21 mouse cellular contexts compared by ENCODE assay signal in the genomic region with DNA sequence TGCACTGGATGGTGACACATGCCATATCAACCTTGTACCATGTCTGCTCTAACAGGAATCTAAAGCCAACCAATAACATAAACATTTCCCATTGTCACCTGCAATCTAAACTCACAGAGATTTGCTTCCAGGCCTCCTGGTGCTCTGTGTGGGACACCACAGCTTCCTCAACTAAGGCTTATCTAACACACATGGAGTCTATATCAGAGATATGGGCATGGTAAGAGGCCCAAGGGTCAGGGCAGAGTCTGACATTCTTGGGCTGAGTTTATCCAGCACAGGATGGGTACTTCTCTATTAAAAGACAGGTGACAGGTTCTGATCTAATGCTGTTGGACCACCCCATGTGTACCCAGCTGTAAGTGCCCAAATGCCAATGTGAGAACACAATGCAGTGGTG. TPM values are rescaled to one million over a fixed set of nuclear protein-coding genes. Genes with fewer than 3 reads are reported as not detected.
DNase-seq lines count a peak whose midpoint lies in the region; ATAC-seq and TF ChIP-seq lines count a peak whose summit lies in the region.
"Had no signal": no experiment of that assay in that cellular context is flagged by ENCODE, and none has a peak within 500 bp of the region (broad histone marks: within the 10 kb centered on the region; RNA-seq: fewer than 3 reads in every experiment).

No protein-coding gene starts in this region.

- no peak overlapping the region for H3K9ac ChIP-seq in intestine, embryonic 15.5 days
- H3K9ac ChIP-seq in intestine, embryonic 16.5 days (ENCODE audit: low read depth, low read length): no peak overlapping the region
- no peak overlapping the region for H3K9ac ChIP-seq in intestine, postnatal 0 days (ENCODE audit: low read depth, low read length)
- H3K9ac ChIP-seq in liver, embryonic 11.5 days (ENCODE audit: low read depth, low read length): no peak overlapping the region
- H3K9ac ChIP-seq in hindbrain, embryonic 14.5 days: no peak overlapping the region

- no peaks in the 10 kb centered on the region for H3K27me3 ChIP-seq in intestine, embryonic 15.5 days (replicated peaks)
- H3K27me3 ChIP-seq in intestine, embryonic 16.5 days (replicated peaks; ENCODE audit: control insufficient read depth, insufficient read depth, low read length): no peaks in the 10 kb centered on the region
- H3K27me3 ChIP-seq in intestine, postnatal 0 days (replicated peaks; ENCODE audit: control insufficient read depth, insufficient read depth, low read length): no peaks in the 10 kb centered on the region
- H3K27me3 ChIP-seq in liver, embryonic 11.5 days (replicated peaks; ENCODE audit: control insufficient read depth, insufficient read depth, low read length): no peaks in the 10 kb centered on the region
- no peaks in the 10 kb centered on the region for H3K27me3 ChIP-seq in hindbrain, embryonic 14.5 days (ENCODE audit: control insufficient read depth, insufficient read depth, low read length)
- H3K27me3 ChIP-seq: Patski had no signal

- H3K4me3 ChIP-seq in intestine, embryonic 15.5 days (replicated peaks): no peak overlapping the region
- no peak overlapping the region for H3K4me3 ChIP-seq in intestine, embryonic 16.5 days (ENCODE audit: low read length)
- H3K4me3 ChIP-seq in intestine, postnatal 0 days (ENCODE audit: low read depth, low read length): no peak overlapping the region
- H3K4me3 ChIP-seq in liver, embryonic 11.5 days (ENCODE audit: low read depth, low read length): no peak overlapping the region
- H3K4me3 ChIP-seq in hindbrain, embryonic 14.5 days (replicated peaks; ENCODE audit: low read length): no peak overlapping the region

- H3K4me2 ChIP-seq in intestine, embryonic 15.5 days (replicated peaks): no peak overlapping the region
- no peak overlapping the region for H3K4me2 ChIP-seq in intestine, embryonic 16.5 days (ENCODE audit: low read depth, low read length)
- no peak overlapping the region for H3K4me2 ChIP-seq in intestine, postnatal 0 days (replicated peaks; ENCODE audit: low read depth)
- H3K4me2 ChIP-seq in liver, embryonic 11.5 days: no peak overlapping the region
- H3K4me2 ChIP-seq in hindbrain, embryonic 14.5 days (replicated peaks): no peak overlapping the region

- peak; percentile 45; the same call in 1 of the 2 replicates for ATAC-seq in intestine, embryonic 15.5 days
- peak; percentile 64; the same call in 1 of the 2 replicates for ATAC-seq in intestine, embryonic 16.5 days
- peak; percentile 58 for ATAC-seq in intestine, postnatal 0 days
- no peak for ATAC-seq in liver, embryonic 11.5 days (replicated peaks; ENCODE audit: low FRiP score)
- no peak for ATAC-seq in hindbrain, embryonic 14.5 days (ENCODE audit: low FRiP score)
- ATAC-seq: activated CD4-positive, CD25-positive, alpha-beta regulatory T cell, adult 4 months; CD4-positive, CD25-positive, alpha-beta regulatory T cell, adult 4 months; Patski had no signal

- H3K4me1 ChIP-seq in intestine, embryonic 15.5 days (replicated peaks): no peaks in the 10 kb centered on the region
- no peaks in the 10 kb centered on the region for H3K4me1 ChIP-seq in intestine, embryonic 16.5 days (ENCODE audit: control insufficient read depth, insufficient read depth, low read length)
- no peaks in the 10 kb centered on the region for H3K4me1 ChIP-seq in intestine, postnatal 0 days (replicated peaks; ENCODE audit: control insufficient read depth, insufficient read depth, low read length)
- H3K4me1 ChIP-seq in liver, embryonic 11.5 days (replicated peaks; ENCODE audit: control insufficient read depth, insufficient read depth, low read length): no peaks in the 10 kb centered on the region
- H3K4me1 ChIP-seq in hindbrain, embryonic 14.5 days (replicated peaks; ENCODE audit: control insufficient read depth, insufficient read depth, low read length): no peaks in the 10 kb centered on the region

- TF ChIP-seq CTCF in intestine, postnatal 0 days (IDR thresholded peaks at IDR 0.05; ENCODE audit: low read depth): no peak

- no peak overlapping the region for H3K27ac ChIP-seq in intestine, embryonic 15.5 days
- no peak overlapping the region for H3K27ac ChIP-seq in intestine, embryonic 16.5 days (ENCODE audit: low read length)
- no peak overlapping the region for H3K27ac ChIP-seq in intestine, postnatal 0 days (ENCODE audit: low read depth, low read length)
- no peak overlapping the region for H3K27ac ChIP-seq in liver, embryonic 11.5 days (ENCODE audit: low read depth, low read length)
- no peak overlapping the region for H3K27ac ChIP-seq in hindbrain, embryonic 14.5 days

- DNase-seq in right cerebral cortex, postnatal 10 days (ENCODE audit: low spot score in 2 of 2): no peak
- no peak for DNase-seq in liver, embryonic 11.5 days (ENCODE audit: low spot score)
- DNase-seq in hindbrain, embryonic 14.5 days (ENCODE audit: low spot score): no peak
- DNase-seq: adrenal gland, adult 2 months; adrenal gland, adult 8-10 months; adrenal gland, postnatal 10 days; adrenal gland, postnatal 14 days; adrenal gland, postnatal 25 days; adrenal gland, postnatal 36 days; B cell, adult 2 months; cerebellum, adult 11 months; cerebellum, adult 11-12 months; cerebellum, adult 18-20 months had no signal

- H3K9me3 ChIP-seq in intestine, embryonic 15.5 days: no peaks in the 10 kb centered on the region
- no peaks in the 10 kb centered on the region for H3K9me3 ChIP-seq in intestine, embryonic 16.5 days (ENCODE audit: control insufficient read depth, low read length)
- no peaks in the 10 kb centered on the region for H3K9me3 ChIP-seq in intestine, postnatal 0 days (ENCODE audit: control insufficient read depth)
- no peaks in the 10 kb centered on the region for H3K9me3 ChIP-seq in liver, embryonic 11.5 days (ENCODE audit: control insufficient read depth, low read length)
- H3K9me3 ChIP-seq in hindbrain, embryonic 14.5 days (ENCODE audit: control insufficient read depth, low read length): 0 out of 2 replicates have a peak, but pooled peaks cover 4% of the 10 kb centered on the region
- H3K9me3 ChIP-seq: G1E had no signal

- no peaks in the 10 kb centered on the region for H3K36me3 ChIP-seq in intestine, embryonic 15.5 days
- H3K36me3 ChIP-seq in intestine, embryonic 16.5 days (ENCODE audit: control insufficient read depth, insufficient read depth, low read length): no peaks in the 10 kb centered on the region
- no peaks in the 10 kb centered on the region for H3K36me3 ChIP-seq in intestine, postnatal 0 days (ENCODE audit: control insufficient read depth, insufficient read depth)
- H3K36me3 ChIP-seq in liver, embryonic 11.5 days (ENCODE audit: control insufficient read depth, insufficient read depth, low read length): no peaks in the 10 kb centered on the region
- no peaks in the 10 kb centered on the region for H3K36me3 ChIP-seq in hindbrain, embryonic 14.5 days (replicated peaks; ENCODE audit: control insufficient read depth, insufficient read depth)
- H3K36me3 ChIP-seq: G1E had no signal

RNA-seq across cellular contexts. Expression of gene Psg27, which starts 7.3 kb away (rescaled TPM):
- polyA plus RNA-seq in intestine, embryonic 15.5 days (2015; fragmentation: Nextera tagmentation; extraction: Ambion mirVana): not detected in 2 replicates
- not detected in 2 replicates for polyA plus RNA-seq in intestine, embryonic 16.5 days (2015; fragmentation: Nextera tagmentation; extraction: Ambion mirVana)
- polyA plus RNA-seq in intestine, postnatal 0 days (2015; fragmentation: Nextera tagmentation; extraction: Ambion mirVana): not detected in 2 replicates
- polyA plus RNA-seq in liver, embryonic 11.5 days (2014; fragmentation: Nextera tagmentation; extraction: Ambion mirVana): not detected in 2 replicates
- polyA plus RNA-seq in hindbrain, embryonic 14.5 days (2014; fragmentation: Nextera tagmentation; extraction: Ambion mirVana): not detected in 2 replicates
- polyA plus RNA-seq: activated CD4-positive, CD25-positive, alpha-beta regulatory T cell, adult 4 months; adrenal gland, adult 2 months; C2C12; CD4-positive, CD25-positive, alpha-beta regulatory T cell, adult 4 months; G1E; Patski had no signal

RNA-seq across cellular contexts. Expression of gene Psg25, which starts 27.8 kb away (rescaled TPM):
- not detected in 2 replicates for polyA plus RNA-seq in intestine, embryonic 15.5 days (2015; fragmentation: Nextera tagmentation; extraction: Ambion mirVana)
- polyA plus RNA-seq in intestine, embryonic 16.5 days (2015; fragmentation: Nextera tagmentation; extraction: Ambion mirVana): 0.04 and 0.11 TPM in 2 replicates
- 0.04 TPM in 1 of 2 replicates, not detected in the other for polyA plus RNA-seq in intestine, postnatal 0 days (2015; fragmentation: Nextera tagmentation; extraction: Ambion mirVana)
- not detected in 2 replicates for polyA plus RNA-seq in liver, embryonic 11.5 days (2014; fragmentation: Nextera tagmentation; extraction: Ambion mirVana)
- not detected in 2 replicates for polyA plus RNA-seq in hindbrain, embryonic 14.5 days (2014; fragmentation: Nextera tagmentation; extraction: Ambion mirVana)
- polyA plus RNA-seq: activated CD4-positive, CD25-positive, alpha-beta regulatory T cell, adult 4 months; adrenal gland, adult 2 months; C2C12; CD4-positive, CD25-positive, alpha-beta regulatory T cell, adult 4 months; G1E; Patski had no signal

RNA-seq across cellular contexts. Expression of gene Psg23, which starts 56.5 kb away (rescaled TPM):
- polyA plus RNA-seq in intestine, embryonic 15.5 days (2015; fragmentation: Nextera tagmentation; extraction: Ambion mirVana): not detected in 2 replicates
- not detected in 2 replicates for polyA plus RNA-seq in intestine, embryonic 16.5 days (2015; fragmentation: Nextera tagmentation; extraction: Ambion mirVana)
- polyA plus RNA-seq in intestine, postnatal 0 days (2015; fragmentation: Nextera tagmentation; extraction: Ambion mirVana): not detected in 2 replicates
- not detected in 2 replicates for polyA plus RNA-seq in liver, embryonic 11.5 days (2014; fragmentation: Nextera tagmentation; extraction: Ambion mirVana)
- not detected in 2 replicates for polyA plus RNA-seq in hindbrain, embryonic 14.5 days (2014; fragmentation: Nextera tagmentation; extraction: Ambion mirVana)
- polyA plus RNA-seq: activated CD4-positive, CD25-positive, alpha-beta regulatory T cell, adult 4 months; adrenal gland, adult 2 months; C2C12; CD4-positive, CD25-positive, alpha-beta regulatory T cell, adult 4 months; G1E; Patski had no signal

Comparison
In these comparisons a context has a peak if more than half of its experiments do, and no peak if none do; other contexts are left out.
1. ATAC-seq: peak in intestine, embryonic 15.5 days (single experiment), intestine, embryonic 16.5 days (single experiment) and intestine, postnatal 0 days (single experiment); none in liver, embryonic 11.5 days (single experiment) and hindbrain, embryonic 14.5 days (single experiment).